Mouse (Mus musculus) MEL-GATA-1-ER (cell line): ENCODE results near the gene Ogfr.

ENCODE experiments used
- DNase-seq: peaks from one replicate; pipeline ENCODE4 v3.0.0-alpha.2; 2012; ENCODE audit warnings: low read depth; ENCODE audit errors: extremely low read depth

The Ogfr gene

GRCm38 (mm10) chr2:180589123-180589831 is at the start of gene Ogfr:
Gene Ogfr (plus strand): TSS chr2:180589245.
- peak; percentile 44 for DNase-seq

GRCm38 (mm10) chr2:180543675-180544074 is 45.4 kb upstream of the Ogfr start:
- DNase-seq, result no peak

GRCm38 (mm10) chr2:180545046-180545445 is 44.0 kb upstream of the Ogfr start:
- no peak for DNase-seq

- DNase-seq, result no peak
Measured at GRCm38 (mm10) chr2:180547384-180548106, 41.5 kb upstream of the Ogfr start.

GRCm38 (mm10) chr2:180552340-180552739 is 36.7 kb upstream of the Ogfr start:
- no peak for DNase-seq

- no peak for DNase-seq
Measured at GRCm38 (mm10) chr2:180555219-180555618, 33.8 kb upstream of the Ogfr start.

GRCm38 (mm10) chr2:180556470-180556869 is 32.6 kb upstream of the Ogfr start:
- peak; percentile 24 for DNase-seq

- DNase-seq, result peak; percentile 16
Measured at GRCm38 (mm10) chr2:180560245-180560644, 28.8 kb upstream of the Ogfr start.

GRCm38 (mm10) chr2:180562146-180562545 is 26.9 kb upstream of the Ogfr start:
- no peak for DNase-seq

- no peak for DNase-seq
Measured at GRCm38 (mm10) chr2:180563296-180563695, 25.7 kb upstream of the Ogfr start.

- DNase-seq, result no peak
Measured at GRCm38 (mm10) chr2:180563841-180564240, 25.2 kb upstream of the Ogfr start.

- DNase-seq, result peak; percentile 35
Measured at GRCm38 (mm10) chr2:180566240-180566913, 22.7 kb upstream of the Ogfr start.

- no peak for DNase-seq
Measured at GRCm38 (mm10) chr2:180569028-180569643, 19.9 kb upstream of the Ogfr start.

- no peak for DNase-seq
Measured at GRCm38 (mm10) chr2:180576482-180576881, 12.6 kb upstream of the Ogfr start.

- DNase-seq, result peak; percentile 28
Measured at GRCm38 (mm10) chr2:180578686-180579085, 10.4 kb upstream of the Ogfr start.

GRCm38 (mm10) chr2:180581002-180581401 is 8.0 kb upstream of the Ogfr start, which contains the start of gene Mrgbp:
Gene Mrgbp (plus strand): TSS chr2:180581304.
- DNase-seq, result no peak

GRCm38 (mm10) chr2:180582481-180583153 is 6.4 kb upstream of the Ogfr start:
- DNase-seq, result peak; percentile 80

- DNase-seq, result no peak
Measured at GRCm38 (mm10) chr2:180583154-180583507, 5.9 kb upstream of the Ogfr start.

GRCm38 (mm10) chr2:180588736-180589122 is 316 bp upstream of the Ogfr start:
- DNase-seq, result peak; percentile 21

- DNase-seq, result no peak
Measured at GRCm38 (mm10) chr2:180597490-180597889, 8.4 kb downstream of the Ogfr start, which contains the start of gene Col9a3. Gene Col9a3 (plus strand): TSS chr2:180597790.

GRCm38 (mm10) chr2:180598157-180598705 is 9.2 kb downstream of the Ogfr start:
- DNase-seq, result no peak
